In the genomic region with DNA sequence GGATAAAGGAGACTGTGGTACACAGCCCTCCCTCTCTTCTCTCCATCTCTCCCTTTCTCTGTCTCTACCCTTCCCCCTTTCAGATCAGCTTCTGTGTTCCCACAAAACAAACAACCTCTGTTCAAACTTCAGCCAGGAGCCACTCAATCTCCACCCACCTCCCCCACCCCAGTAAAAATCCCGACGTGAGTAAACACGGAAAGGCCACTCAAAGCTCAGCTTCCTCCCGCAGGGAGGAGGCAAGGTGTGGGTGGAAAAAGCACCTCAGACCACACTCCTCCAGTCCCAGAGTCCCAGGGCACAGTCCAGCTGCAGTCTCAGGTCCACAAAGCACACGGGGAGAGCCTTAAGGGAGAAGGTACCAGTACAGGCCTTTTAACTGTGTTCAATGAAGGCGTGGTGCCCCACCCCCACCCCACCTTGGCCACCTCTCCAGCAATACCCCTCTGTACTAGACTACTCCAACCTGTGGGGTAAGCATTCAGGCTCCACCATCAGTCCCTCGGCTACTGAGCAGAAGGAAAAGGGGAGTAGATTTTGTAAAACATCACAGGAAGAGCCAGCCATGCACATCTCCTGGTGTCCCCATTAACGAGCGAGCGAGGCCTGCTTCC, we compare ENCODE assay signal across 9 mouse cellular contexts. TPM values are rescaled to one million over a fixed set of nuclear protein-coding genes. Genes with fewer than 3 reads are reported as not detected.
DNase-seq lines count a peak whose midpoint lies in the region; ATAC-seq and TF ChIP-seq lines count a peak whose summit lies in the region.
"Had no signal": no experiment of that assay in that cellular context is flagged by ENCODE, and none has a peak within 500 bp of the region (broad histone marks: within the 10 kb centered on the region; RNA-seq: fewer than 3 reads in every experiment).

No protein-coding gene starts in this region.

- no peaks in the 10 kb centered on the region for H3K36me3 ChIP-seq in forebrain, embryonic 13.5 days (ENCODE audit: poor library complexity, severe bottlenecking)
- no peaks in the 10 kb centered on the region for H3K36me3 ChIP-seq in forebrain, embryonic 16.5 days (ENCODE audit: control insufficient read depth, insufficient read depth)
- no peaks in the 10 kb centered on the region for H3K36me3 ChIP-seq in embryonic facial prominence, embryonic 15.5 days
- no peaks in the 10 kb centered on the region for H3K36me3 ChIP-seq in limb, embryonic 11.5 days (ENCODE audit: control insufficient read depth, insufficient read depth, low read length)
- H3K36me3 ChIP-seq in lung, postnatal 0 days (ENCODE audit: insufficient read depth, low read length), result no peaks in the 10 kb centered on the region
- no peaks in the 10 kb centered on the region for H3K36me3 ChIP-seq in midbrain, embryonic 14.5 days (ENCODE audit: control insufficient read depth, insufficient read depth, low read length)

- H3K9me3 ChIP-seq in forebrain, embryonic 13.5 days (replicated peaks), result no peaks in the 10 kb centered on the region
- H3K9me3 ChIP-seq in forebrain, embryonic 16.5 days (ENCODE audit: control insufficient read depth, low read length), result no peaks in the 10 kb centered on the region
- no peaks in the 10 kb centered on the region for H3K9me3 ChIP-seq in embryonic facial prominence, embryonic 15.5 days (replicated peaks)
- no peaks in the 10 kb centered on the region for H3K9me3 ChIP-seq in limb, embryonic 11.5 days (ENCODE audit: control insufficient read depth, low read length)
- no peaks in the 10 kb centered on the region for H3K9me3 ChIP-seq in lung, postnatal 0 days (ENCODE audit: low read length)
- no peaks in the 10 kb centered on the region for H3K9me3 ChIP-seq in midbrain, embryonic 14.5 days (ENCODE audit: control insufficient read depth, low read length)

- no peak overlapping the region for H3K4me3 ChIP-seq in forebrain, embryonic 13.5 days
- no peak overlapping the region for H3K4me3 ChIP-seq in forebrain, embryonic 16.5 days (replicated peaks; ENCODE audit: low read length)
- no peak overlapping the region for H3K4me3 ChIP-seq in embryonic facial prominence, embryonic 15.5 days (replicated peaks)
- no peak overlapping the region for H3K4me3 ChIP-seq in limb, embryonic 11.5 days (ENCODE audit: low read depth, low read length)
- no peak overlapping the region for H3K4me3 ChIP-seq in lung, postnatal 0 days (ENCODE audit: low read depth, low read length)
- no peak overlapping the region for H3K4me3 ChIP-seq in midbrain, embryonic 14.5 days (replicated peaks; ENCODE audit: low read depth, low read length)
- H3K4me3 ChIP-seq: myocyte had no signal

- 50% methylated on average over 10 of the region's 10 CpGs for WGBS in forebrain, embryonic 13.5 days
- WGBS in forebrain, embryonic 16.5 days, result 46% methylated on average over 10 of the region's 10 CpGs
- 41% methylated on average over 10 of the region's 10 CpGs for WGBS in embryonic facial prominence, embryonic 15.5 days
- 43% methylated on average over 10 of the region's 10 CpGs for WGBS in limb, embryonic 11.5 days
- 30% methylated on average over 10 of the region's 10 CpGs for WGBS in lung, postnatal 0 days
- 69% methylated on average over 10 of the region's 10 CpGs for WGBS in midbrain, embryonic 14.5 days

- peak; percentile 60; the same call in 1 of the 2 replicates for TF ChIP-seq EP300 in lung, postnatal 0 days (IDR thresholded peaks at IDR 0.05)

- no peaks in the 10 kb centered on the region for H3K27me3 ChIP-seq in forebrain, embryonic 13.5 days
- H3K27me3 ChIP-seq in forebrain, embryonic 16.5 days (replicated peaks; ENCODE audit: control insufficient read depth, insufficient read depth, low read length), result no peaks in the 10 kb centered on the region
- H3K27me3 ChIP-seq in embryonic facial prominence, embryonic 15.5 days, result no peaks in the 10 kb centered on the region
- no peaks in the 10 kb centered on the region for H3K27me3 ChIP-seq in limb, embryonic 11.5 days (ENCODE audit: control insufficient read depth, insufficient read depth, low read length)
- H3K27me3 ChIP-seq in lung, postnatal 0 days (replicated peaks; ENCODE audit: insufficient read depth, low read length), result no peaks in the 10 kb centered on the region
- no peaks in the 10 kb centered on the region for H3K27me3 ChIP-seq in midbrain, embryonic 14.5 days (ENCODE audit: control insufficient read depth, insufficient read depth, low read length)

- TF ChIP-seq CTCF in lung, postnatal 0 days (IDR thresholded peaks at IDR 0.05), result no peak

- ATAC-seq in forebrain, embryonic 13.5 days, result no peak
- no peak for ATAC-seq in forebrain, embryonic 16.5 days
- no peak for ATAC-seq in embryonic facial prominence, embryonic 15.5 days (ENCODE audit: insufficient number of reproducible peaks, low FRiP score, low TSS enrichment, low read depth)
- ATAC-seq in limb, embryonic 11.5 days (ENCODE audit: insufficient number of reproducible peaks, low FRiP score, low TSS enrichment, low read depth), result peak; percentile 52
- ATAC-seq in lung, postnatal 0 days, result peak; percentile 72
- ATAC-seq in midbrain, embryonic 14.5 days (ENCODE audit: low FRiP score, low TSS enrichment), result no peak

- H3K27ac ChIP-seq in forebrain, embryonic 13.5 days, result no peak overlapping the region; the same call in 1 of the 2 replicates
- no peak overlapping the region for H3K27ac ChIP-seq in forebrain, embryonic 16.5 days (ENCODE audit: low read length)
- peak overlapping the region; percentile 71; the same call in 1 of the 2 replicates for H3K27ac ChIP-seq in embryonic facial prominence, embryonic 15.5 days (replicated peaks)
- peak overlapping the region; percentile 78 for H3K27ac ChIP-seq in limb, embryonic 11.5 days (replicated peaks; ENCODE audit: low read depth, low read length)
- peak overlapping the region; percentile 78 for H3K27ac ChIP-seq in lung, postnatal 0 days (ENCODE audit: low read length)
- no peak overlapping the region for H3K27ac ChIP-seq in midbrain, embryonic 14.5 days (replicated peaks; ENCODE audit: low read depth, low read length)

- intact Hi-C loops in heart, postnatal 10 days (cut with DNase I), result no loop called here

- no peak overlapping the region for H3K4me2 ChIP-seq in forebrain, embryonic 13.5 days
- H3K4me2 ChIP-seq in forebrain, embryonic 16.5 days (ENCODE audit: low read length), result no peak overlapping the region
- H3K4me2 ChIP-seq in embryonic facial prominence, embryonic 15.5 days (replicated peaks), result no peak overlapping the region
- H3K4me2 ChIP-seq in limb, embryonic 11.5 days (ENCODE audit: low read depth, severe bottlenecking), result 0 out of 2 replicates have a peak overlapping the region, but pooled peaks have one; percentile 1
- peak overlapping the region; percentile 22 for H3K4me2 ChIP-seq in lung, postnatal 0 days (replicated peaks; ENCODE audit: low read depth, low read length)
- H3K4me2 ChIP-seq in midbrain, embryonic 14.5 days (ENCODE audit: low read length), result no peak overlapping the region

- DNase-seq in limb, embryonic 11.5 days (ENCODE audit: low spot score), result no peak
- DNase-seq in lung, postnatal 0 days (ENCODE audit: low spot score), result peak; percentile 67
- no peak for DNase-seq in midbrain, embryonic 14.5 days
- DNase-seq in heart, postnatal 10 days, result no peak
- no peak for DNase-seq in thymus, postnatal 14 days

- peaks cover 88% of the 10 kb centered on the region for H3K4me1 ChIP-seq in forebrain, embryonic 13.5 days
- H3K4me1 ChIP-seq in forebrain, embryonic 16.5 days (replicated peaks; ENCODE audit: control insufficient read depth, insufficient read depth, low read length), result peaks cover 43% of the 10 kb centered on the region
- peaks cover 94% of the 10 kb centered on the region for H3K4me1 ChIP-seq in embryonic facial prominence, embryonic 15.5 days
- H3K4me1 ChIP-seq in limb, embryonic 11.5 days (ENCODE audit: control insufficient read depth, insufficient read depth, low read length), result peaks cover 35% of the 10 kb centered on the region
- H3K4me1 ChIP-seq in lung, postnatal 0 days (ENCODE audit: insufficient read depth, low read depth, low read length), result peaks cover 38% of the 10 kb centered on the region; the same call in 1 of the 2 replicates
- peaks cover 28% of the 10 kb centered on the region for H3K4me1 ChIP-seq in midbrain, embryonic 14.5 days (ENCODE audit: control insufficient read depth, insufficient read depth, low read length)

- H3K9ac ChIP-seq in forebrain, embryonic 13.5 days, result 0 out of 2 replicates have a peak overlapping the region, but pooled peaks have one; percentile 21
- no peak overlapping the region for H3K9ac ChIP-seq in forebrain, embryonic 16.5 days (replicated peaks; ENCODE audit: low read depth, low read length)
- no peak overlapping the region for H3K9ac ChIP-seq in embryonic facial prominence, embryonic 15.5 days
- H3K9ac ChIP-seq in limb, embryonic 11.5 days (ENCODE audit: low read length), result no peak overlapping the region
- H3K9ac ChIP-seq in lung, postnatal 0 days (replicated peaks; ENCODE audit: low read depth), result no peak overlapping the region
- H3K9ac ChIP-seq in midbrain, embryonic 14.5 days (replicated peaks; ENCODE audit: low read length), result no peak overlapping the region

RNA-seq across cellular contexts. Expression of a gene that starts 53.1 kb away (rescaled TPM):
- 35.9 and 39.6 TPM in 2 replicates for polyA plus RNA-seq in forebrain, embryonic 13.5 days (2015; fragmentation: Nextera tagmentation; extraction: Ambion mirVana)
- polyA plus RNA-seq in forebrain, embryonic 16.5 days (2015; fragmentation: Nextera tagmentation; extraction: Ambion mirVana), result 29.0 and 30.6 TPM in 2 replicates
- 52.3 and 59.9 TPM in 2 replicates for polyA plus RNA-seq in embryonic facial prominence, embryonic 15.5 days (2015; fragmentation: Nextera tagmentation; extraction: Ambion mirVana)
- 57.5 and 62.1 TPM in 2 replicates for polyA plus RNA-seq in limb, embryonic 11.5 days (2014; fragmentation: Nextera tagmentation; extraction: Ambion mirVana)
- polyA plus RNA-seq in lung, postnatal 0 days (2015; fragmentation: Nextera tagmentation; extraction: Ambion mirVana), result 14.6 and 16.3 TPM in 2 replicates
- polyA plus RNA-seq in midbrain, embryonic 14.5 days (2014; fragmentation: Nextera tagmentation; extraction: Ambion mirVana), result 17.9 and 34.0 TPM in 2 replicates
- 10 to 100 TPM in 1 of 2 experiments, 1 to 10 TPM in 1; 9.2 to 10.3 TPM for total RNA-seq in heart, postnatal 10 days (2021)

Comparison
In these comparisons a context has a peak if more than half of its experiments do, and no peak if none do; other contexts are left out.
1. ATAC-seq: peak in limb, embryonic 11.5 days (single experiment) and lung, postnatal 0 days (single experiment); none in forebrain, embryonic 13.5 days (single experiment), forebrain, embryonic 16.5 days (single experiment), embryonic facial prominence, embryonic 15.5 days (single experiment) and midbrain, embryonic 14.5 days (single experiment).
2. H3K27ac ChIP-seq: peak in embryonic facial prominence, embryonic 15.5 days (single experiment), limb, embryonic 11.5 days (single experiment) and lung, postnatal 0 days (single experiment); none in forebrain, embryonic 13.5 days (single experiment), forebrain, embryonic 16.5 days (single experiment) and midbrain, embryonic 14.5 days (single experiment).
3. H3K4me2 ChIP-seq: peak in limb, embryonic 11.5 days (single experiment) and lung, postnatal 0 days (single experiment); none in forebrain, embryonic 13.5 days (single experiment), forebrain, embryonic 16.5 days (single experiment), embryonic facial prominence, embryonic 15.5 days (single experiment) and midbrain, embryonic 14.5 days (single experiment).